8 mouse cellular contexts compared by ENCODE assay signal in the genomic region with DNA sequence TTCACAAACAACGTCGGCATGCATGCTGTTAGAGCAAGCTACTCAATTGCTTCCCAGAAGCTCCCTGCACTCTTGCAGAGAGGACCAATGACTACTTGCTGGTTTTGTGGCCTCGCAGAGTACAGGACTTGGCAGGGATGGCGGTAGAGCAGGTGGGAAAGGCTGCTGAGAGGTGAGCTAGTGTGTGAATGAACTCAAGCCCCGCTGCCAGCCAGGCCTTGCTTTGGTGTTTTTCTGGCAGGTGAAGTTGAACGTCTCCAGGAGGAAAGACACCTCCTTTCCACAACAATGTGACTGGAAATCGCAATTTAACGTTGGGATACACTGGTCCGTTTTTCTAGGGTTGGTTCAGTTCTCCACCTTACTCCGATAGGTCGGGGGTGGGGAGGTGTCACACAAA. TPM values are rescaled to one million over a fixed set of nuclear protein-coding genes. Genes with fewer than 3 reads are reported as not detected.
A peak's percentile ranks its signal among the peaks of the same experiment; 100 is the strongest.
DNase-seq lines count a peak whose midpoint lies in the region; ATAC-seq and TF ChIP-seq lines count a peak whose summit lies in the region.
"Had no signal": no experiment of that assay in that cellular context is flagged by ENCODE, and none has a peak within 500 bp of the region (broad histone marks: within the 10 kb centered on the region; RNA-seq: fewer than 3 reads in every experiment).

No protein-coding gene starts in this region.

- peak overlapping the region; percentile 94 for H3K4me2 ChIP-seq in neural tube, embryonic 11.5 days (ENCODE audit: low read depth)
- H3K4me2 ChIP-seq in embryonic facial prominence, embryonic 13.5 days: peak overlapping the region; percentile 95
- peak overlapping the region; percentile 90 for H3K4me2 ChIP-seq in intestine, postnatal 0 days (replicated peaks; ENCODE audit: low read depth)
- no peak overlapping the region; the same call in 1 of the 2 replicates for H3K4me2 ChIP-seq in kidney, embryonic 14.5 days (replicated peaks; ENCODE audit: low read depth, low read length)
- no peak overlapping the region for H3K4me2 ChIP-seq in liver, embryonic 12.5 days

- WGBS in neural tube, embryonic 11.5 days: 5% methylated on average over 11 of the region's 11 CpGs
- WGBS in embryonic facial prominence, embryonic 13.5 days: 5% methylated on average over 11 of the region's 11 CpGs
- WGBS in intestine, postnatal 0 days: 16% methylated on average over 11 of the region's 11 CpGs
- 3% methylated on average over 11 of the region's 11 CpGs for WGBS in kidney, embryonic 14.5 days
- WGBS in liver, embryonic 12.5 days (ENCODE audit: insufficient replicate concordance): 8% methylated on average over 11 of the region's 11 CpGs

- no peak for TF ChIP-seq CTCF in intestine, postnatal 0 days (IDR thresholded peaks at IDR 0.05; ENCODE audit: low read depth)

- no peak overlapping the region for H3K9ac ChIP-seq in neural tube, embryonic 11.5 days (ENCODE audit: low read length)
- no peak overlapping the region for H3K9ac ChIP-seq in embryonic facial prominence, embryonic 13.5 days
- no peak overlapping the region for H3K9ac ChIP-seq in intestine, postnatal 0 days (ENCODE audit: low read depth, low read length)
- no peak overlapping the region for H3K9ac ChIP-seq in kidney, embryonic 14.5 days (ENCODE audit: low read depth, low read length)
- H3K9ac ChIP-seq in liver, embryonic 12.5 days: no peak overlapping the region

- no peaks in the 10 kb centered on the region for H3K9me3 ChIP-seq in neural tube, embryonic 11.5 days (ENCODE audit: control insufficient read depth, low read length)
- H3K9me3 ChIP-seq in embryonic facial prominence, embryonic 13.5 days: no peaks in the 10 kb centered on the region
- H3K9me3 ChIP-seq in intestine, postnatal 0 days (ENCODE audit: control insufficient read depth): no peaks in the 10 kb centered on the region
- H3K9me3 ChIP-seq in kidney, embryonic 14.5 days (ENCODE audit: control insufficient read depth, low read length): no peaks in the 10 kb centered on the region
- no peaks in the 10 kb centered on the region for H3K9me3 ChIP-seq in liver, embryonic 12.5 days (replicated peaks)

- 0 out of 2 replicates have a peak, but pooled peaks cover 3% of the 10 kb centered on the region for H3K4me1 ChIP-seq in neural tube, embryonic 11.5 days (ENCODE audit: control insufficient read depth, insufficient read depth, low read length)
- peaks cover 18% of the 10 kb centered on the region for H3K4me1 ChIP-seq in embryonic facial prominence, embryonic 13.5 days
- peaks cover 4% of the 10 kb centered on the region; the same call in 1 of the 2 replicates for H3K4me1 ChIP-seq in intestine, postnatal 0 days (replicated peaks; ENCODE audit: control insufficient read depth, insufficient read depth, low read length)
- H3K4me1 ChIP-seq in kidney, embryonic 14.5 days (ENCODE audit: control insufficient read depth, insufficient read depth, low read length): peaks cover 7% of the 10 kb centered on the region; the same call in 1 of the 2 replicates
- no peaks in the 10 kb centered on the region for H3K4me1 ChIP-seq in liver, embryonic 12.5 days

- peaks cover 19% of the 10 kb centered on the region for H3K27me3 ChIP-seq in neural tube, embryonic 11.5 days (ENCODE audit: control insufficient read depth, insufficient read depth, low read length)
- H3K27me3 ChIP-seq in embryonic facial prominence, embryonic 13.5 days: peaks cover 64% of the 10 kb centered on the region
- H3K27me3 ChIP-seq in intestine, postnatal 0 days (replicated peaks; ENCODE audit: control insufficient read depth, insufficient read depth, low read length): peaks cover 8% of the 10 kb centered on the region
- H3K27me3 ChIP-seq in kidney, embryonic 14.5 days (ENCODE audit: control insufficient read depth, insufficient read depth, low read length): peaks cover 29% of the 10 kb centered on the region
- peaks cover 48% of the 10 kb centered on the region for H3K27me3 ChIP-seq in liver, embryonic 12.5 days (replicated peaks)

- peak overlapping the region; percentile 45 for H3K4me3 ChIP-seq in neural tube, embryonic 11.5 days (ENCODE audit: low read depth, low read length)
- H3K4me3 ChIP-seq in embryonic facial prominence, embryonic 13.5 days: peak overlapping the region; percentile 48
- H3K4me3 ChIP-seq in intestine, postnatal 0 days (ENCODE audit: low read depth, low read length): peak overlapping the region; percentile 43
- no peak overlapping the region for H3K4me3 ChIP-seq in kidney, embryonic 14.5 days (ENCODE audit: low read length)
- H3K4me3 ChIP-seq in liver, embryonic 12.5 days: no peak overlapping the region
- H3K4me3 ChIP-seq: myocyte had no signal

- no peak for ATAC-seq in neural tube, embryonic 11.5 days (ENCODE audit: insufficient read depth, low FRiP score, low TSS enrichment)
- ATAC-seq in embryonic facial prominence, embryonic 13.5 days (ENCODE audit: insufficient number of reproducible peaks, insufficient read depth, low FRiP score, low TSS enrichment, low read depth): no peak
- no peak for ATAC-seq in intestine, postnatal 0 days
- no peak for ATAC-seq in kidney, embryonic 14.5 days (ENCODE audit: low FRiP score, low TSS enrichment)
- ATAC-seq in liver, embryonic 12.5 days: no peak

- H3K36me3 ChIP-seq in neural tube, embryonic 11.5 days (ENCODE audit: control insufficient read depth, insufficient read depth, low read length): no peaks in the 10 kb centered on the region
- H3K36me3 ChIP-seq in embryonic facial prominence, embryonic 13.5 days: no peaks in the 10 kb centered on the region
- H3K36me3 ChIP-seq in intestine, postnatal 0 days (ENCODE audit: control insufficient read depth, insufficient read depth): no peaks in the 10 kb centered on the region
- H3K36me3 ChIP-seq in kidney, embryonic 14.5 days (ENCODE audit: control insufficient read depth, insufficient read depth, low read length): no peaks in the 10 kb centered on the region
- no peaks in the 10 kb centered on the region for H3K36me3 ChIP-seq in liver, embryonic 12.5 days

- no peak overlapping the region for H3K27ac ChIP-seq in neural tube, embryonic 11.5 days (ENCODE audit: low read depth, low read length)
- H3K27ac ChIP-seq in embryonic facial prominence, embryonic 13.5 days: no peak overlapping the region
- no peak overlapping the region for H3K27ac ChIP-seq in intestine, postnatal 0 days (ENCODE audit: low read depth, low read length)
- no peak overlapping the region for H3K27ac ChIP-seq in kidney, embryonic 14.5 days (ENCODE audit: low read depth, low read length)
- H3K27ac ChIP-seq in liver, embryonic 12.5 days: no peak overlapping the region

- DNase-seq in neural tube, embryonic 11.5 days (ENCODE audit: low spot score): no peak
- DNase-seq in neural tube, embryonic 10.5 days (ENCODE audit: extremely low spot score, low spot score): no peak
- no peak for DNase-seq in layer of hippocampus, adult 11-12 months (ENCODE audit: low spot score)

RNA-seq across cellular contexts. Expression of a gene that starts 1.2 kb away (rescaled TPM):
- 0.57 TPM in 2 replicates for polyA plus RNA-seq in neural tube, embryonic 11.5 days (2014; fragmentation: Nextera tagmentation; extraction: Ambion mirVana)
- 0.37 and 0.58 TPM in 2 replicates for polyA plus RNA-seq in embryonic facial prominence, embryonic 13.5 days (2015; fragmentation: Nextera tagmentation; extraction: Ambion mirVana)
- 0.08 TPM in 2 replicates for polyA plus RNA-seq in intestine, postnatal 0 days (2015; fragmentation: Nextera tagmentation; extraction: Ambion mirVana)
- 0.08 and 0.11 TPM in 2 replicates for polyA plus RNA-seq in kidney, embryonic 14.5 days (2014; fragmentation: Nextera tagmentation; extraction: Ambion mirVana)
- polyA plus RNA-seq in liver, embryonic 12.5 days (2016; fragmentation: Nextera tagmentation; extraction: Ambion mirVana): not detected in 2 replicates
- polyA plus RNA-seq: myocyte had no signal

Comparison
In these comparisons a context has a peak if more than half of its experiments do, and no peak if none do; other contexts are left out.
1. H3K4me2 ChIP-seq: peak in neural tube, embryonic 11.5 days (single experiment), embryonic facial prominence, embryonic 13.5 days (single experiment) and intestine, postnatal 0 days (single experiment); none in kidney, embryonic 14.5 days (single experiment) and liver, embryonic 12.5 days (single experiment).
2. H3K4me3 ChIP-seq: peak in neural tube, embryonic 11.5 days (single experiment), embryonic facial prominence, embryonic 13.5 days (single experiment) and intestine, postnatal 0 days (single experiment); none in kidney, embryonic 14.5 days (single experiment) and liver, embryonic 12.5 days (single experiment).